Mouse (Mus musculus) erythroblast, embryonic 14.5 days (primary cell): ENCODE results near the gene Amph.

Source experiments
- GATA1 ChIP-seq: IDR thresholded peaks from 2 replicates; pipeline ENCODE4 v1.6.1; 2012; ENCODE audit warnings: low read length, inconsistent platforms, mixed read lengths
- TAL1 ChIP-seq: IDR thresholded peaks from 3 replicates; pipeline ENCODE4 v1.6.1; 2012; ENCODE audit warnings: low read length, inconsistent platforms, mixed read lengths

DNA sequence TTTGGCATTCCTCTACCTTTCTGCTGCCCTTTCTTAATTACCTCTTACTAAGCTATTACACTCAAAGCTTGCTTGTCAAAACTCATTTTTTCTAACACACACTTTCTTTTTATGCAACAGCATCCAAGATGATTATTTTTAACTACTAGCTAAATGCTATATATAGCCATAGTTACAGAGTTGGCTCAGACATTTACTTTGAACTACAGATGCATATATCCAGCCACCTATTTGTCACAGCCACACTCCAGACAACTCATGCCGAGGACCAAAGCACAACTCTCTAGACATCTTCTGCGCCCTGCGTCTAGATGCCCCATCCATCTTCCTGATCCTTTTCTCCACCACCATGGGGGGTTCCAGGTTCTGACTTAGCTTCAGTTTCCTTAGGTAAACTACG lies 33.2 kb upstream of the Amph start:
- TF ChIP-seq GATA1 (no peak), TAL1 (no peak)
